Mouse (Mus musculus): ENCODE measurements around the gene Slc25a5.

Slc25a5 gene

GRCm38 (mm10) chrX:36803189-36803588 is 7.7 kb downstream of the Slc25a5 start:
- no peak for DNase-seq

DNA sequence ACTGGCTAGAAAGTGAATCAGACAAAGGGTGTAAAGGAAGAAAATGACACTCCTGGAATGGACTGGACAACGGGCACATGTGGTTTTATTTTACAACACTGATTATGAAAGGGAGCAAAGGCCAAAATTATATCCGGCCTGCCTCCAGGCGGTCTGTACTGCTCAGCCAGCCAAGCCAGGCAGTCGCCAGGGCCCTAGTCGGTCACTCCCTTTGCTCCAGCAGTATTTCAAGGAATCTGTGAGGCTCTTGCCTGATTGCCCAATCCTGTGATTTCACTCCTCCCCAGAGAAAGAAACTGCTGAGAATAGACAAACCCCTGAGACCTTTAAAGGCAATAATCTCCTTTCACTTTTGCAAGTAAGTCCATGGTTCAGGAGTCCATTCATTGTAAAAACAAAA is 8.7 kb downstream of the Slc25a5 start:
- no peak for DNase-seq

DNA sequence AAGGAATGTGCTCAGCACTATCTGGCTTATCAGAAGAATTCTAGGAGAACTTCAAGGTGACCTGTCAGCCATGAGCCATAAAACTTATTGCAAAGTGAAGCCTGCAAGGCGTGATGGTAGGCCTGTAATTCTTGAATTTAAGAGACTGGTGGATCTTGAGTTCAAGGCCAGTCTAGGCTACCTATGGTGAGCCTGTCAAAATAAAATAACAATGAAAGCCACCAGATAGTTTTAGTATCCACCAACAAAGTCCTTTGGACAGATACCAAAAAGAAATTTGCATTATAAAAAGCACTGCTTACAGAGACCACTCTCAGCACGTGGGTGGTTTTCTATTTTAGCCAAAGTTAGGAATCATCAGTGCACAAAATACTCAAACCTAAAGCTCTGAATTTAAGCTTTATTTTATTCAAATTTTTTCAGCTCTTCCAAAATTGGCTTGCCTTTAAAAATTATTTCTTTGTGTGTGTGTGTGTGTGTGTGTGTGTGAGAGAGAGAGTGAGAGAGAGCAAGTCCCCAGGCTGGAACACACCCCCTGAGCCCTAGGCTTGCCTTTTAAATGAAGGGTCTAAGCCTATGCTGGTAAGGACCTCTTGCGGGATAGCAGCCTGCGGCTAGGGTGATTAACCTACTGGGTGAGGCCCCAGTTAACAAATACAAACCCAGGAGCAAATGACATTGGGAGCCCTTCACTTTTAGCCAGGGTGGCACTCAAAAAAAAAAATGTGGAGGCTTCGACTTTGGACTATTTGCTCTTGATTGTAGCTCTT is 10.2 kb downstream of the Slc25a5 start:
- DNase-seq = no peak

DNA sequence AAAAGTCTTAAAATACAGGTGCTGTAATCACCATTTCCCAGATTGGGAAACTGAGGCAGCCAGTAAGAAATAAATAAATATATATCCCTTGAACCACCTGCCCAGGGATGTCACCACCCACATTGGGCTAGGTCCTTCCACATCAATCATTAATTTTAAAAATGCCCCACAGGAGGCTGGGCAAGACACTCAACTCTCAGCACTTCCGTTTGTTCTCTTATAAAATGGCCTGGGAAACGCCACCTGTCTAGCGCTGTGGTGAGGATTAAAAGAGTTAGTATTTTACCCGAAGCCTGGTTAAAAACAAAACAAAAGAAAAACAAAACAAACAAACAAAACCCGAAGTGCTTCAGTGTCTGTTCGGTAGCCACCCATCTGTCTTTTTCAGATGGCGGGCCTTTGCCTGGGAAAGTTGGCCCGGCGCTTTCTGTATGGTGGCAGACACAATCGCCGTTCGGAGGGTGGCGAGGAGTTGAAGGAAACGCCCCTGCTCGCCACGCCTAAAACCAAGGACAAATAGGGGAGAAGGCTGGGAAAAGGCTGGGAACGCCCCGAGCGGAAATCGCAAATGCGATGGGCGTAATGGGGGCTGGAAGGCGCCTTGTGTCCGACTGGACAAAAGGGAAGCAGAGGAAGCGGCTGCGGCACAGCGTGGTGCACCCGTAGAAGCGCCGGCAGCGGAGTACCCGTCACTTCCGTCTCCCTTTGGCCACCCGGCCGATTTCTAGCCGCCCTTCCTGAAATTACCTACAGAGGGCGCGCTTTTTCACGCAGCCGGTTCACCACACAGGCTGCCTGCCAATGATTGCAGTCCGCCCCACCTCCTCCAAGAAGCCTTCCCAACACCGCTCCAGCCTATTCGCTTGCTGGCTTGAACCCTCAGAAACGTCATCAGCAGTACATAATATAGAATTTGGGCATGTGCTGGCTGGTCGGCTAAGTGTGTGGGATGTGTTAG is 12.2 kb downstream of the Slc25a5 start:
- peak; percentile 92 to 94 for DNase-seq

DNA sequence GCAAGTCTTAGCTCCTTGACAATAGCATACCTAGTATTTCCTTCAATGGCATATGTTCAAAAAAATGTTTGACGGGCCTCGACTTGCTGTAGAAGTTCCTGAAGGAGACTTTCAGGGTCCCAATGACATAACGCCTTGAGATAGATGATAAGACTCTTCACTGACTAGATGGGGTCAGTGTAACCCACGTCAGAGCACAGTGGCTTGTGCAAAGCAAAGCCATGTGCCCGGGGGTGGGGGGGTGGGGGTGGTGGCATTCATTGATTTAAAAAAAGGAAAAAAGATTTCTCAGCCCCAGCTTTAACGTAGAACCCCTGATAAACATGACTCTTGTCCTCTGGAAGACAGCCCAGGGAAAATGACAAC is 12.8 kb downstream of the Slc25a5 start:
- DNase-seq = no peak

GRCm38 (mm10) chrX:36811377-36811776 is 15.9 kb downstream of the Slc25a5 start:
- peak; percentile 51 to 73 for DNase-seq

DNA sequence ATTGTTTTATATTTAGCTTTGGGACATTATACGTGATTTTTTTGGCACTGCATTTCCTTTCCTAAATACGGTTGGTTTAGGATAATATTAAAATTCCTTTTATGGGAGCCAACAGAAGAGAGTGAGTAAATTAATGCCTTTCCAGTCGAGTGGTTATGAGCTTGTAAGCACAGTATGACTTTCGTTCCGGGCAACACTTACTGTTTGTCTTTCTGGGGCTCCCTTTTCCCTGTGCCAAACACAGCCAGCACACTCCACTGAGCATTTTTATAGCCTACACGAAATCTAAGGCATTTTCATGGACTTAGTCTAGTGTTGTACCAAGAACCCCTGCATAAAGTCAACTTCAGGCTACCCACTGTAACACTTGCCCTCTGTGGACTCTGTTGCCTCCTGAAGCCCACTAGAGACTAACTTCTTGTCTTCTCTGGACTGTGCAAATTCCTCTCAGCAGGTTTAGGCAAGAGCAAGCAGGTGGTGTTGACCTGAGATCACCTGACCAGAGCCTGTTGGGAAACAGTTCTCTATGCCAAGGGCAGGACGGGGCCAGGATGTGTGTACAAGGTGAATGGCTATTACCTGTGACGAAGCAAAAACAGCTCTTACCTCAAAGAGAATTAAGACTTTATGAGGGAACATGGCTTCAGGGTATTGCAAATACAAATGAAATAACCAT is 18.8 kb downstream of the Slc25a5 start:
- DNase-seq = no peak

- no peak for DNase-seq
Measured at GRCm38 (mm10) chrX:36815022-36815421, 19.6 kb downstream of the Slc25a5 start.

DNA sequence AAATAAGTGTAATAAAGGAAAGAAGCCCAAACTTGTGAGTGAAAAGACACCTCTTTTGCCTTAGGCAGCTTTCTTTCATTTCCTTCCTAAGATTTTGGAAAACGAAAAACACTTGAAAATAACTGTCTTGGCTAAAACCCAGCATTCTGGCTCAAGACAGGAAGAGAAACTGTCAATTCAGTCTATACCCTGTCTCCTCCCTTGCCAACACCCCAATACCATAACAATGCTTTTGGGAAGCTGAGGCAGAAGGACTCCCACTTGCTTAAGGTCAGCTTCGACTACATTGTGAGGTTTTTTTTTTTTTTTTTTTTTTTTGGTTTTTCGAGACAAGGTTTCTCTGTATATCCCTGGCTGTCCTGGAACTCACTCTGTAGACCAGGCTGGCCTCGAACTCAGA is 20.0 kb downstream of the Slc25a5 start:
- DNase-seq = no peak

DNA sequence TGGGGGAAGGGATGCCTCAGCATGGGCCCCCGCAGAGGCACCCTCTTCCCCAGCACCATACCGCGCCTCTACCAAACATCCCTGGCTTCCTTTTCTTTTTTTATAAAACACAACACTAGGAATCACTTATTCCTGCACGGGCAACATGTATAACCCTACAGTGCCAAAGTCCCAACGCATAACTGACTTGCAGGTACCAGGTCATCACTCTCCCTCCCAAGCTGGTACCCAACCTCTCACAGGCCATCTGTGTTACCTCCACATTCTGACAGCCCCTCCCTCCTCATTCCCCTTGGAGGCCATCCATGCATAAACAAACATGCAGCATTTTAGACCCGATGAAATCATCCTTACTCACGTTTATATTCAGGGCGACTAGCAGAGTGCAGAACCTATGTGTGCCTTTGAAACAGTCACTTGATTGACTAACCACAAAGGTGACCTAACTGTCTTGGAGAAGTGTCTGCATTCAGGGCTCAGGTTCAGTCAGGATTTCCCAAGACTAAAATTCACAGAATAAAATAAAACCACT is 21.0 kb downstream of the Slc25a5 start:
- DNase-seq = no peak

- peak in 1 of 2 experiments; percentile 66 for DNase-seq
Measured at GRCm38 (mm10) chrX:36816953-36817441, 21.5 kb downstream of the Slc25a5 start.

DNA sequence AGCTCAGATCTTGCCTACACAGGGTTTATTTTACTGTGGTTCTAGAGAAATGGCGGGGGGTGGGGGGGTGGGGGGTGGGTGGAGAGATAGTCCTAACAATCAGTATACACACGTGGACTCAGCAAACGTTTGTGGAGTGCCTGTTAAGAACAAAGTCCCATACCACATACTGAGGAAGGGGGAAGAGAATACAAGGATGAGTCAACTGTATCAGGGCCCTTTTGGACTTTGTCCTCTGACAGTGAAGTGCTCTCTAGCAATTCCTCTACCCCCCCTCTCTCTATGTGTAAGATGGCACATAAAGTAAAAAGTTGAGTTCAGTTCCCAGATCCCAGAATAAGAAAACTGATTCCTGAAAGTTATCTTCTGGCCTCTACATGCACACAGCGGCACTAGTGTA is 24.1 kb downstream of the Slc25a5 start:
- no peak for DNase-seq

DNA sequence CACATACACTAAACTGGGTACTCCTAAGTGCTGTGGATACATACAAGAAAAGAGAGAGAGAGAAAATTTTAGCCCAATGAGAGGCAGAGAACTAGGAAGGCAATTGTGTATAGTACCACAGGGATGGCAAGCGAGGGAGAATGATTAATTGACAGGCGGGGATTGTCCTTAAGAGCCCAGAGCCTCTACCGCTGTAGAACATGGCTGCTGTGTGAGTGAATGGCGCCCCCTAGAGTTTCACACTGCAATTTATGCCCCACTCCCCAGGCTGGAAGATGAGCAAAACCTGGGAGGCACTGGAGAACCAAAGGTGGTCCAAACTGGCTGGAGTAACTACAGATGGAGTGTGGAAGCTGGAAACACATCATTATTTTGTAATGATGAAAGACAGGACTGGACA is 24.8 kb downstream of the Slc25a5 start:
- peak in 1 of 2 experiments; percentile 51 for DNase-seq

DNA sequence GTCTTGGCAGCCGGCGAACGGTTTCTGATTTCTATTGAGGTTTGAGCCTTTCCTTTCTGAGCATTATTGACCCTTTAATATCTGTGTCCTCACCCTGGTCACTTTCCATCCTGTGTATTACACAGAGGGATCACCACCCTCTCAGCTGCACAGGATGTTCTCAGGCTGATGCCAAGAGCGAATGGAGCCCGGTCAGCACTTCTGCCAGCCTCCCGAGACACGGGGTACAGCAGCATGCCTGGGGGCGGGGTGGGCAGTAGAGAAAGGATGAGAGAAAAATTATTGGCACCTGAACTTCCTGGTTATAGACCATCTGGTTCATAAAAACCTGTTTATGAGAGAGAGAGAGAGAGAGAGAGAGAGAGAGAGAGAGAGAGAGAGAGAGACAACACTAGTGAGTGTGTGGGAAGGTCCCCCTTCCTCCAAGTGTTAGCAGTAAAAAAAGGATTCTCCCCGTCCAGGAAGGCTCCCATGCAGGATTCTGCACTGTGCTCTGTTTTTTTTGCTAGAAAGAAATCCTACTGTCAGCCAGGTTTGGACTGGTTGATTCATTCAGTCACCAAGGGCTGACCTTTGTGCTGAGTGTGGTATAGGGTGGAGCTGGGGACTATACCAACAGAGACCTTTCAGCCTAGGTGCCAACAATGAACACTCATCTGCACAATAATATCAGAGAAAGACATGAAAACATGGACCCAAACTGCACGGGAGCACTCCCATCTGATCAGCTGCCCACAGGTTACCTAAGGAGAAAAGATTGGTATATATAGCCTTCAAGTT is 28.7 kb downstream of the Slc25a5 start:
- no peak for DNase-seq

GRCm38 (mm10) chrX:36825032-36825431 is 29.6 kb downstream of the Slc25a5 start:
- no peak for DNase-seq

DNA sequence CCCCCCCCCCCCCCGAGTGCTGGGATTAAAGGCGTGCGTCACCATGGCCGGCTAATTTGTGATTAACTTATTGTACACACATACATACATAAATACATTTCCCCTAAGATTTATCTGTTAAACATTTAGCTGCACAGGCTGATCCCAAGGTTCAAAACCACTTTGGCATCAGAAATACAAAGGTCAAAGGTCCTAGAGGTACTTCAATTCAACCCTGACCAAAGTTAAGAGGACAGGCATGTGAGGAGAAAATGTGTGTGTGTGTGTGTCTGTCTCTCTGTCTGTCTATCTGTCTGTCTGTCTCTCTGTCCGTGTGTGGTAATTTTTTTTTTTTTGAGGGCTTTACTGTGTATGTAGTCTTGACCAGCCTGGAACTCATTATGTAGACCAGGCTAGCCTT is 31.4 kb downstream of the Slc25a5 start:
- DNase-seq = no peak

DNA sequence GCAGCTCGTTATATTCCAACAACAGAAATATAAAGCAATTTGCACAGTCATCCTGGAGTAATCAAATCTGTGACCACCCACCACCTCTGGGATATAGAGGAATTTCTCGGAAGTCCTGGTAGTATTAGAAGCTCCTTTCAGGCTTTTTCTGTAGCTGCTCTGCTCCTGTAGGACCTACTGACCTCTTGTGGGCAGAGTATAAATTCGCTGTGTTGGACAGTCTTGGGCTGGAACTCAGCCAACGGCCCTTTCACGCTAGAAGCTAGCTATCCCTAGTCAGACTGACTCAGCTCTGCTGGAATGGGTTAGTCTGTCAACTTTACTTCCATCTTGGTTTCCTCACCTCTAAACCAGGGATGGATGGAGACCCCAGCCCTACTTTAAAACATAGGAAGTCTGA is 34.8 kb downstream of the Slc25a5 start:
- DNase-seq = peak; percentile 64 to 78

DNA sequence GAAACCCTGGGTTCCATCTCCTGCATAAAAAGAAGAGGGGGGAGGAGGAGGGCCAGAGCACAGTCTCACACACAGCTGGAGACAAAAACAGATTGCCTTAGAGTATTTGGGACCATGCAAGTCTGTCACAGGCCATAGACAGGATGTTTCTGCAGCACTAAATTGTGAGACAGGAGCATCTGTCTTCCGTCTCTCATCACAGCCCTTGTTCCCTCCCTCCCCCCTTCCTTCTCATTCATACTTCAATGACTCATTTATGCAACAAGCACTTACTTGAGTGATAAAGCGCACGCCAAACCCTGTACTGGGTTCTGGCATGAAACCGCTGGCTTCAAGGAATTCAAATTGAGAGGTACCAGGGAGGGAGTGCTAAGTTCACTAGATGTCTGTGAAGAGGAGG is 36.2 kb downstream of the Slc25a5 start:
- no peak for DNase-seq

DNA sequence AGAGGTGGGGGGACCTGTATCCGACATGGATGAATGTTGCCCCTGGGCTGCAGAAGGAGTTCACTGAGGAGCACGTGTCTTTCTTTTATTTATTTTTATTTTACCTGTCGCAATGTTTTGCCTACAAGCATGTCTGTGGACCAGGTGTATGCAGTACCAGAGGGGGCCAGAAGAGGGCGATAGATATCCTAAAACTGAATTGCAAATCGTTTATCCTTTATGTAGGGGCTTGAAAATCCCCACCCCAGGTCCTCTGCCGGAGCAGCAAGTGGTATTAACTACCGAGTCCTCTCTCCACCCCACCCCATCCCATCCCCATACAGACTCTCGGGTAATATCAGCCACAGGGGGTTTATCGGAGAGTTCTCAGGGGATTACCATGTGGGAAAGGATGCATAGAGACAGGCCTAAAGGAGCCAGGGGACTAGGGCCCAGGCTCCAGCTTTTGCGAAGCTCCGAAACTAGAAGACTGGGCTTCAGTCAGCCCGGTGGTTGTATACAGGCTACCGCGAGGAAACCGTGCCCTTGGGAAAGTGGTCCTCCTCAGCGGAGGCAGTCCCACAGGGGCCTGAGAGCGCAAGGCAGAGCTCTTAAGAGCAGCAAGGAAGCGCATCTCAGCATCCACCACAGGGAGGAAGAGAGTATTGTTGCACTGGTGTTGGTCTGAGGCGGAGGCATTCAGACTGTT is 38.1 kb downstream of the Slc25a5 start:
- peak; percentile 85 to 90 for DNase-seq

- DNase-seq = no peak
Measured at GRCm38 (mm10) chrX:36837069-36837676, 41.7 kb downstream of the Slc25a5 start.

DNA sequence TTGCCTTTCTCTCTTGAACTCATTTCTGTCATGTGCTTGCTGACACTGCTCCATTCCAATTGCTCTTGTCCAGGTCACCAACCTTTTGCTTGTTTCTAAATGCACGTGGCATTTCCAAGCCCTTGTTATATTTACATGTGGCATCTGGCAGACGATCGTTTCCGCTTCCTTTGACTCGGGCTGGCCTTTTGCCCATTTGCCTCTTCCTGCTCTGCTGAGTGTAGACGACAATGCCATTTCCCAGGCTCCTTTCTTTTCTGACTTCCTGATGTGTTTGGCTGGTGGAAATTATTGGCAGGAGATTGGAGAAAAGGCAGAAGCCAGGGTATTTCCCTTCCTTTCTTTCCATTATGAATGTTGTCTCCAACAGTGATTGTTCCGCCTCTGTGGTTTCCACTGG is 43.9 kb downstream of the Slc25a5 start:
- peak; percentile 57 to 76 for DNase-seq
